Mouse (Mus musculus) heart, adult 18-20 months (tissue): ENCODE results near the gene Wdr31. TPM values are rescaled to one million over a fixed set of nuclear protein-coding genes. Genes with fewer than 3 reads are reported as not detected.
A peak's percentile ranks its signal among the peaks of the same experiment; 100 is the strongest.
"Not testable (repeated sequence)": the region's sequence is repeated elsewhere in the genome, so short reads cannot be mapped to it uniquely, and the experiment has no call there.

ENCODE experiments used
- DNase-seq, 2 experiments: peaks; one replicate each; pipeline ENCODE4 v3.0.0; 2021 to 2022; ENCODE audit warnings: mixed read lengths in 1 of 2
- total RNA-seq, 2 experiments: library from RNA; stranded (reverse); gene quantifications; 2 replicates each; pipeline ENCODE4 v1.2.3; 2021

Gene Wdr31
- total RNA-seq, 2 experiments from 2014 or later: 0.30 to 0.59 TPM

DNA sequence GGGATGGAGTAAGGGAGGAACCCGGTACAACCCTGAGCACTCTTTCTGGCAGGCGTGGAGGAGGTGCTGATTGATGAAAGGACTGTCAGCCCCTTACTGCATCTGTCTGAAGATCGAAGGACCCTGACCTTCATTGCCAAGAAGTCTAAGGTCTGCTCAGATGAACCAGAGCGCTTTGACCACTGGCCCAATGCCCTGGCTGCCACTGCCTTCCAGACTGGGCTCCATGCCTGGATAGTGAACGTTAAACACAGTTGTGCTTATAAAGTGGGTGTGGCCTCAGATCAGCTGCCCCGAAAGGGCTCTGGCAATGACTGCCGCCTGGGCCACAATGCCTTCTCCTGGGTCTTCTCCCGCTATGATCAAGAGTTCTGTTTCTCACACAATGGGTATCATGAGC, 25.2 kb upstream of the Wdr31 start:
- DNase-seq: peak; percentile 72 to 77

DNA sequence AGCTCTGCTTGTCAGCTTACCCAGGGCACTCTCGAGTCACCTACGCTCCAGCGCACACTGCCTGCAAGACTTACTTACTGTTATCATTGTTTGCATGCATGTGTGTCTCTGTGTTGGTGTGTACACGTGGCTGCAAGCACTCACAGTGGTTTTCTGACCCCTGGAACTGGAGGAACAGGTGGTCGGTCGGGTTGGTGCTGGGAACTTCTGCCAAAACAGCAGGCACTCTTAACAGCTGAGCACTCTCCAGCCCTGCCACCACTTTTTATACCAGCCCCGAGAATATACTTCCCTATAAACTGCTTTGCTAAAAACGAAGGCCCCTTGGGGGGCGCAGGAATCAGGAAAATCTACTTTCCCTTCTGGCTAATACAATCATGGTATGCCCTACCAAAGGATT, 23.5 kb upstream of the Wdr31 start:
- no peak for DNase-seq

DNA sequence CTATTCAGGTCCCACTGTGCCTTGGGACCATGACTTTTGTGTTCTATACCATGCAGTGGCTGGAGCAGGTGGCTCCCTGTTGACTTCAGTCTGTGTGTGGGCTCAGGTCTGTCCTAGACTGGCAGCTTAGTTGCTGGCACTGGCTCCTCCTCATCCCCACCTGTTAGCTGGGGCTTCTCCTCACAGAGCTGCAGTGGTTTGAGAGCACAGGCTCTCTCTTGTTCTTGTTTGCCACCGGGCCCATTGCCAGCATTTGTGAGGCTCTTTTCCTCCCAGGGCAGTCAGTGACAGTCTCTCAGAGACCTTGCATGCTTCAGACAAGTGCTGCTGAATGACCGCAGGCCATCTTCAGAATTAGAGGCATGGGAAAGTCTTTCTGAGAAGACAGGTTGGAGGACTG, 22.0 kb upstream of the Wdr31 start:
- no peak for DNase-seq

DNA sequence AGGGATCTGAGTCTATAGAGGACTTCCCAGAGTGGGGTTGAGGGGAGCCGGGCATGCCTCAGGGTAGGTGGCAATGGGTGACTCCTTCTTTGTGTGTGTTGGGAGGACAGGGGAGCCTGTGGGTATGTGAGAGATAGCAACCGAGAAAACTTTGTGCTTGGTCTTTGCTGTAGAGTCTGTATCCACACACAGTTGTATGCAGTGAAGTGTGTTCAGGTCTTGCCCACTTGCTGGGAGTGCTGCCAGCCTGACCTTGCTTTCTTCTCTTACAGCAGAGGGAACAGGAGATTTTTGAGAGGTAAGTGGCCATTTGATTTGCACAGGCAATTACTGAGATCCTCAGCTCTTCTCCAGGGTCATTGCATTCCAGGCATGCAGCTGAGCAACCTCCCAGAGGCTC, 17.2 kb upstream of the Wdr31 start:
- no peak for DNase-seq

DNA sequence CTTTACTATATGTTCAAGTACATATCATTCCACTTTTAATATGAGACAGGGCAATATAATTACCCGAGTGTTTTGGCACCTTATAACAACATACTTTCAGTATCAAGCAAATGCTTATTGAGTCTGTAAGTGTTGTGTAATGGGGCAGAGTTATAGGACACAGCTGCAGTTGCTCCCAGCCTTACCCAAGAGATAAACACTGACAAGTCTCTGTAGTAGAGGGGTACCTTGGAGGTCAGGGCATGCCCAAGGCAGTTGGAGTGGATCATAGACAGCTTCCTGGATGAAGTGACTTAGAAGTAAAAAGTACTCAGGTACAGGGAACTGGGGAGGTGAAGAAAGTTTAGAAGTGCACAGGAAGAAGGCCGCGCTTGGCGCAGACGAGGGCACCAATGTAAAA, 16.5 kb upstream of the Wdr31 start:
- DNase-seq: no peak

DNA sequence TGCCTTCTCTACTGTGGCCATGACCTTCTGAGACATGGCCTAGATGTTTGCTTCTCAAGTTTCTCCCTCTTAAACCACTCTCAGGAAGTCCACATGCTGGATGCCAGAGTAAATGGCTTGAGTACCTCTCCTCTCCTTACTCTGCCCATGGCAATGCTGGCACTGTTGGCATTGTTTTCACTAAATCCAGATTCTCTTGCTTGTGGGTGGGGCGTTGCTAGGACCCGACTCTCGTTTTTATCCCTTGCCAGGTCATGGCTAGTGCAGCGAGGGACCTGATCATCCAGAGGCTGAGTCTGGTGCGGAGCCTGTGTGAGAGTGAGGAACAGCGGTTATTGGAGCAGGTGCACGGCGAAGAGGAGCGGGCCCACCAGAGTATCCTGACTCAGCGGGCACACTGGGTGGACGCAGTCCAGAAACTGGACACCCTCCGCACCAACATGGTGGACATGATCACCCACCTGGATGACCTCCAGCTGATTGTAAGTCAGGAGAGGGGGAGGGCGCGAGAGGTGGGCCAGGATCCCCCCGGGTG, 15.5 kb upstream of the Wdr31 start:
- DNase-seq: no peak

DNA sequence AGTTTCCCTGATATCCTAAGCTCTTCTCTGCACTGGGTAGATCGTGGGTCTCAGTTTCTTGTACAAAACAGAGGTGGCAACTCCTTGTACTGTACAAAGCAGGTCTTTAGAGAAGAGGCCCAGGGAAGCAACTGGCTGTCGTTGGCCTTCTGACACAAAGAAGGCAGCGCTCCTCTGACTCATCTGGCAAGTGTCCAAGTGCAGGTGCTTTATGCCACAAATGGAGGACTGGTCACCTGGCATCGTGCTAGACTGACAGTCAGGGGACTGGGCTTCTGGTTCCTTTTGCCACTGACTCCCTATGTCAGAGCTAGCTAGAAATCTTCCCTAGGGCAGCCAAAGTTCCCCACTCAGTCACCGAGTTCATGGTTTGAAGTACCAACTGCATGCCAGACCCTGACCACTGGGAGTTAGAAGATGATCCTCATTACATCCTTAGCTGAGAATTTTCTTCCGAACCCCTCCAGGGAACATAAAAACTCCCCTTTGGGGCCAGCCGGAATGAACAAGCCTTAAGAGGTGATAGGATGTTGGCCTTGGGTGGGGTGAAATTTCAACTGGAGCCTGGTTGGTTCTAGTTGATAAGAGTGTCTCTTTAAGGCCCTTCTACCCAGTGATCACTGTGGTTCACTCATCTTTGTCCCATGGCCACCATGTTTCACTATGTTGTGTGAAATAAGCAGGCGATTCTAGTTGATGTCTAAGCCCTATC, 14.9 kb upstream of the Wdr31 start:
- no peak for DNase-seq

DNA sequence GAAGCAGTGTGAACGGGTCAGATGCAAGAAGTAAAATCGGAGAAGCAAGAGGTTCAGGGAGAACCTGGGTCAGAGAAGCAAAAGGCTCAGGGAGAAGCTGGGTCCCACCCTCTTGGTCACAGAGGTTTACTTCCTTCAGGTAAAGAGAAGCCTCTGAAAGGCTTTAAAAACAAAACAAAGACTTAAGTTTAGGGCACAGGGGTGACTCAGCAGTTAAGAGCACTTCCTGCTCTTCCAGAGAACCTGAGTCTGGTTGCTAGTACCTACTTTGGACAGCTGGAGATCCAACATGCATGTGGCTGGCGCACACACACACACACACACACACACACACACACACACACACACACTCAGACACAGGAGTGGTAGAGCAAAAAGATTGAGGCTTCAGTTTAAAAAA, 14.2 kb upstream of the Wdr31 start:
- no peak for DNase-seq

DNA sequence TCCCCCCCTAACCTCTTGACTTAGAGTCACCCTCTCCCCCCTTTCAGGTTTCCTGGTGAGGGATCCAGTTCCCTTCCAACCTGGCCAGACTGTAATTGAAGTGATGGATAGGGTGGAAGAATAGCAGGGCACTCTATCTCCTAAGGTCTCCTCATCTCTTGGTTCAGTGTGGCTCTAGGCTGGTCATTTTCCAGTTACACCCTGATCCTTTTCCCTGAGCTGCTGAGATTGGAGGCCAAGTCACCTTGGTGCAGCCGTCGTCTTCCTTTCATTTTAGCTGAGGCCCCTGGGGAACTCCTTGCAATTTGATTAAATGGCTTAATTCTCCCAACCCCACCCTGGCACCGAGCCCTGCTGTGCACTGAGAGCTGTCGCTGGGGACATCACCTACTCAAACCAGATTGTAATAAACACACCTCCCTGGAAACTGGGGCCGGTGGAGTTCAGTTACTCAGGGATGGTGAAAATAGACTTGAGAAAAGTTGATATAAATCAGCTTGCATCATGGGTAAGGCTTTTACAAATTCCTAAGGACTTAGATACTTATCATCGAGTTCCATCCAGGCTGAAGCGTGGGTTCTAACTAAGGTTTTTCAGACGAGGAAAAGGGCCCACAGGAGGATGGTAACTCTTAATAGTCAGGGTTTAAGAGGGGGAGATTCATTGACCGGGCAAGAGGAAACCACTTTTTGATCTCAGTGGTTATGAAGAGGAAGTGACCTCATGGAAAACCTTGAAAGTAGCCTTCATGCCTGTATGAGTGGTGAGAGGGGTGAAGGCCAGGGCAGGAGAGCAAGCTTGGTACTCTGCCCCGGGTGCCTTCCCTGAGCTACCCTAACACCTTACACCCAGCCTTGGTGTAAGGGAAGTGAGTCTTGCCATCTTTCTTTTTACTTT, 10.3 kb upstream of the Wdr31 start:
- peak in 1 of 2 experiments; percentile 29 for DNase-seq

DNA sequence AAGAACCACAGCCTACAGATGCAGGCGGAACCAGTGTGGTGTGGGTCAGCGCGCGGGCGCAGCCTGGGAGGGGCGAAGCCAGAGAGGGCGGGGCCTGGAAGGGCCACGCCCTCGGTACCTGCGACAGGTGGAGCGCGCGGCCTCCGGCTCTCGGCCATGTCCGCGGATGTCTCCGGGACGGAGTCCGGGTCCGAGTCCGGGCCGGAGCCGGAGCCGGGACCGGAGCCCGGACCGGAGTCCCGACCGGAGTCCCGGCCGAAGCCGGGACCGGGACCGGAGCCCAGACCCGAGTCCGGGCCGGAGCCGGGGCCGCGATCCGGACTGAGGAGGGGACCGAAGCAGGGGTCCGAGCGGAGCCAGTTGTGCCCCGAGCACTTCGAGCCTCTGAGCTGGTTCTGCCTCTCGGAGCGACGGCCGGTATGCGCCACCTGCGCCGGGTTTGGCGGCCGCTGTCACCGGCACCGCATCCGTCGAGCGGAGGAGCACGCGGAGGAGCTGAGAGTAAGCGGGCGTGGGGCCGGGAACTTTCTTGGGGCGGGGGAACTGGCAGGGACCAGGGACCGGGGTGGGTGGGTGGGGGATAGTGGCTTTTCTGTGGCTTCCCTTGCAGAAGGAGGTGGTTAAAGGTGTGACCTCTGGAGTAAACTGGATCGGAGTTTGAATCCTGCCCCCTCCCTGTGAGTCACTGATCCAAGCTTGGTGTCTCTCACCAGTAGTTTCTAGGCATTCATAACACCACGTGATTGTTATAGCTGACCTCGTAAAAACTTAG, 9.4 kb upstream of the Wdr31 start, which contains the start of gene Bspry:
TSS of gene Bspry (plus strand) at position 117 of the 772 bp plus-strand sequence.
- peak in 1 of 2 experiments; percentile 21 for DNase-seq

DNA sequence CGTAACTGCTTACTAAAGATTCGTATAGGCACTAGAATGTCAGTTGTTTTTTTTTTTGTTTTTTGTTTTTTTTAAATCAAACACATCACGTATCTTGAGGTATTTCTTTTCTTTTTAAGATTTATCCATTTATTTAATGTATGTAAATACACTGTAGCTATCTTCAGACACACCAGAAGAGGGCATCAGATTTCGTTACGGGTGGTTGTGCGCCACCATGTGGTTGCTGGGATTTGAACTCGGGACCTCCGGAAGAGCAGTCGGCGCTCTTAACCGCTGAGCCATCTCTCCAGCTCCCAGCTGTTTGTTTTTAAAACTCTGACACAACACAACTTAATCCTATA, 8.9 kb upstream of the Wdr31 start:
- DNase-seq: not testable (repeated sequence)

DNA sequence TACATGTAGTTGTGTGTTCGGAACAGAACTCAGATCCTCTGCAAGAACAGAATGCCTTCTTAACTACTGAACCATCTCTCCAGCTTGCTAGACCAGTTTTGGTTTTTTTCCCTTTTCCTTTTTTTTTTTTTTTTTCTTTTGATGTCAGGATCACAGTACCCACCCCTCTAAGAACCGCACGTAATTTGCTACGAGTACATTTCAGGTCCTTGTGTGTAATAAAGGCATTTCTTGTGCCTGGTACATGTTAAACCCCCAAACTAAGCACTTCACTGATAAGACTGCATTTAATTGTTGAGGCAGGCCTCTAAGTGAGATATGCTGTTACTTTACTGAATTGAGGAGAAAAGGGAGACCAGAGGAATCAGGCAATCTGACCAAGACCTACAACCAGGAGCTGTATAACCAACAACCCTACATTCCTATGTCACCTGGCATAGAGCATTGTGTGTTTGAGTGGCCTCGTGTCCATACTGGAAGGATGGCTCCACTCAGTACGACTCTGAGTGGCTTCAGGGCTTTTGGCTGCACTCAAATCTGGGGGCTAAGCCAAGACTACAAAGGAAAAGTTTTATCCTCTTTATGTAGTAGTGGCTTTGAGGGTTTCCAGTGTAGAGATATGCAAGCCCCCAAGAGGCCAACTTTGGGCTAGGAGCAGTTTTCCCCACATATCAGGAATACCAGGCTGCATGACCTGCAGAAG, 7.0 kb upstream of the Wdr31 start:
- DNase-seq: no peak

DNA sequence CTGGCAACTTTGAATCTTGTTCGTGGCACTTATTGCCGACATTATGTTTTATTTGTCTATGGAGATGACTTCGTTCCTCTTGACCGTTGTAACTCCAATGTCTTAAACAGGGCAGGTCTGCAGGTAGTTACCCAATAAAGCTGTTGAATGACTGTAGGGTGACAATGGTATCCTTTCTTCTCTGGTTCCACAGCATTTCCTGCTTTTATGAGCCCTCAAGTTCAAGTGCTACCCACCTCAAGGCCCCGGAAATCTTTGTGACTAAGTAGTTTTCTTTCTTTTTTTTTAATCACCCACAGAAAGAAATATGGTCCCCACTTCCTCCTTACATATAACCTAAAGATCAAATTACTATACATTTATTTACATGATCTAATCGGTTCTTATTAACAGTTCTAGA, 5.1 kb upstream of the Wdr31 start:
- DNase-seq: no peak

DNA sequence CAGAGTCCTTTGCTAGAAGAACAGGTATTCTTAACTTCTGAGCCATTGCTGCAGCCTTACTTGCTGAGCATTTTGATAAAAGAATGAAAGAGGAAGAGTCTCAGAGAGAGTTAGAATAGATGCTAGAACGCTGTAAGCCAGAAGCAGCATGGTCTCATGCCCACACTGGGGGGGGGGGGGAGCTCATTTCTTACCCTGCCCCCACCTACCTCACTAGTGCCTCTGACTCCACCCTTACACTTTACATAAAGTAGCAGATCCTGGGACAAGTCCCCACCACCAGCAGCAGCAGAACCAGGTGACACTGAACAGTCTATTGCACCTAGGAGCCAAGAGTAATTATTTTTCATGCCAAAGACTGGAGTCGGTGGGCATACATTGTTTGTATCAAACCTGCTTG, 4.4 kb upstream of the Wdr31 start:
- DNase-seq: no peak

DNA sequence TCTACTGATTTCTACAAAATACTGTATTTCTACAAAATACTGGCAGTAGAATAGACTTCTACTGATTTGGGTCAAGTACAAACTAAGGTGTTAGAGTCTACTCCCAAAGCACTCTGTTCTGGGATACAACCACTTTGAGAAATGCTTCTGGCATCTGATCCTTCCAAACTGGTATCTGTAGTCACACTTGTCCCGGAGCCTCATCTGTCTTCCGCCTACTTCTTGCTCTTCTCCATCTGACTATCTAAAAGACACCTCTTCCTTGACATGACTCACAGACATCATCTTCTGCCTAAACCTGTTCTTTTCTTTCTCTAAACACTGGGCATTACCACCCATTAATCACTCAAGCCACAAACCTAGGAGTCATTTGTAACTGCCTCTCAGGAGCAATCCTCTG, 1.4 kb upstream of the Wdr31 start:
- DNase-seq: no peak

DNA sequence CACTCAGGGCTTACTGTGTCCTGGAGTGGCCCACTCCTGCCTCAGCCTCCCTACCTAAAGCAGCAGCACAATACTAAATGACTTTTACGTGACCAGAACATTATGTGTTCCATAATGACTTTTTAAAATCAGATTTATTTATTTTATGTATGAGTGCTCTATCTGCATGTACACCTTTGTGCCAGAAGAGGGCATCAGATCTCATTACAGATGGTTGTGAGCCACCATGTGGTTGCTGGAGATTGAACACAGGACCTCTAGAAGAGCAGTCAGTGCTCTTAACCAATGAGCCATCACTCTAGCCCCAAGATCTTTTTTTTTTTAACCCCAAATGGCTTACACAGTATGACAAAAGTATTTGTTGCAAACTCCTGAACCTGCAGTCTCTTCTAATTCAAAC, 2.5 kb downstream of the Wdr31 start:
- no peak for DNase-seq

DNA sequence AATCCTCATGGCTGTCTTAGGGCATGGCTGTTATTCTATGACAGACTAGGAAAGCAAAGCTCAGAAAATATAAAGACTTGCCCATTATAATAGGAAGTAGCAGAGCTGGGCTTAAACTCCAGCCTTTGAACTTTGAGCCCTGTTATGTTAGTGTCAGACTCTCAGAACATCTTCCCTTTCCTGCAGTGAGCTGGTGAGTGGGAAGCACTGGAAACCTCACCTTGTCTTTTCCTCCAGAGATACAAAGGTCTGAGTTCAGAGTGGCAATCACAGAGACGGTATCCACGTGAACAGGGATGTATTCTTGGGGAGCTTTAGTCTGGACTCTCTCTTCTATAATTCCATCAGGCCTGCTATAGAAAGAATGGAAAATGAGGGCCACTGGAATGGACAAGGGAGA, 7.6 kb downstream of the Wdr31 start:
- no peak for DNase-seq

DNA sequence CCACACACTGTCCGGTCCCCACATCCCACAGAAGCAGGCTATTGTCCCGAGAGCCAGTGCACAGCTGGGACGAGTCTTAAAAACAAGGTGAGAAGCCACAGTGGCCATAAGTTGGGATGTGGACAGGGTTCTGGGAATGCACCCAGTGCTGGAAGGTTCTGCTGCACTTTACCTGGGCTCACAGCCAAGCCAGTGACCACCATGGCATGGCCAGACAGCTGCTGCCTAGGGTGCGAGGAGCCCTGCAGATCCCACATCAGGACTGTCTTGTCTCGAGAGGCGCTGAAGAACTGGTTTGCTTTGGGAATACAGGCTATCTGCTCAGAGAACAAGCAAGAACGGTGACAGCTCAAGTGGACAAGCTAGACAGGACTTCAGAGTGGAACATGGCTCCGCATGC, 10.3 kb downstream of the Wdr31 start:
- no peak for DNase-seq

DNA sequence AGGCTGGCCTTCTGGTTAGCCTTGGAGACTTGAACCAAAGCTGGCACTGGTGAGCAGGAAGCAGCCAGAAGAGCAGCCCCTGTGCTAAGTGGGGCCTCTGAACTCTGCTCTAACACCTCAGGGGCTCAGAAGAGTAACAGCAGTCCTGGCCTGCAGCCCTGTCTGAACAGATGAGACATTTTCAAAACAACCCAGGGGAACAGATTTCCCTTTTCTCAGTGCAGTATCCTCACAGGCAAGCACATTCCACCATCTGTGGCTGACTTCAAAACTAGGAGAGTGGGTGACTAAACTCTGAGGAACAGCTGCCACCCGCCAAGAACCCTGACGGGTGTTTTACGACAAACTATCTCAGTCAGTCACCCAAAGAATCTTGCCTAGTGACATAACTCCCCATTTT, 11.6 kb downstream of the Wdr31 start:
- no peak for DNase-seq

DNA sequence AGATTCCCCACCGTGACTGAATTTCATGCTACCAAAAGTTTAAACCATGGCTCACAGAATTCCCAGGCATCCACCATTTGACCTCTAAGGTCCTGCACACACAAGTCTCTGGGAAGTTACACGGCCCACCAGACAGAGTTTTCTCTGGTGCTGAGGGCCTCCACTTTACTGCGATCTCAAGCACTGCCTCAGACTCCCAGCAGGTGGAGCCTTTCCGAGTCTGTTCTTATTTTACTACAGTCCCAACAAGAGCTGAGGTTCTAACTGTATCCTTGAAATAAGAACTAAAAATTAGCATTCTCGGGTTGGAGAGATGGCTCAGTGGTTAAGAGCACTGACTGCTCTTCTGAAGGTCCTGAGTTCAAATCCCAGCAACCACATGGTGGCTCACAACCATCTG, 15.7 kb downstream of the Wdr31 start:
- peak; percentile 22 to 56 for DNase-seq

DNA sequence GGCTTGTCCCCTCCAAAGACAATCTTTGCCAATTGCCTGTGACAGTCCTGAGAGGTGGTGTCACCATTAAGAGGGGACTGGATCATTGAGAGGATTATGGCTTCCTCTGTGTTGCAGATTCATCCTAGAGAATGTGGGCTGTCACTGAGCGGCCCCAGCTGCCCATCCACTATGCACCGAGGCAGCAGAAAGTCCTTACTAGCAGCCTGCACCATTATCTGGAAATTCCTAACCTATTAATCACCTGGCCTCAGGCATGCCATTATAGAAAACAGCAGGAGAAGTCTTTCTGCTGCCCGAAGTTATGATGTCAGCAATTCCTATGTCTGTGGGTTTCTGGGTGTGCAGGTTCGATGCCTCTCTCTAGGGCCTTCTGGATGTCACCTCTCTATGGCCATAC, 29.7 kb downstream of the Wdr31 start:
- DNase-seq: no peak

DNA sequence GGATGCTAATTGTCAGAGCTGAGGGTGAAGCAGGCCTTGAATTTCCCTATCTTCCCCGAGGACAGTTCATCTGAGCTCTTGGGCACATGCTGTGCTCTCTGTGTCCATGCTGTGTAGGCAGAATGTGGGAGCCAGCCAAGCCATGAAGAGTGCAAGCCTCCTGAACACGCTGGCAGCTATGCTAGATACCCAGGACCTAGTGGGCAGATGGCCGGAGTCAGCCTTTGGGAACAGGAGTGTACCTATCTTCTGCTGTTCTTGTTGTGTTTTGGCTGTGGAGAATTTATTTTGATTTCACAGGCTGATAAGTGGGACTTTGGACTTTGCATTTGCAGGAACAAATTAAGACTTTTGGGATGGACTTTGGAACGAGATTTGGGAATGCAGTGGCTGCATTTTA, 30.2 kb downstream of the Wdr31 start:
- DNase-seq: no peak
